Mouse (Mus musculus) liver, postnatal 0 days (tissue): Measurements from ENCODE around the gene Cyp4a10. TPM values are rescaled to one million over a fixed set of nuclear protein-coding genes. Genes with fewer than 3 reads are reported as not detected.

Source experiments
- ATAC-seq: fragments of 200-750 bp; cut with Nextera tagmentation; 2 replicates; pipeline ENCODE4 v1.8.0; 2017; ENCODE audit warnings: mild to moderate bottlenecking, moderate library complexity
- DNase-seq: peaks from one replicate; pipeline ENCODE4 v3.0.0-alpha.2; 2016
- H3K27ac ChIP-seq: fragments of 300-500 bp; sonication (generic); 2 replicates; pipeline ENCODE4 v1.5.1; 2014; ENCODE audit warnings: antibody characterized with exemption, moderate library complexity, mild to moderate bottlenecking, low read depth
- H3K27me3 ChIP-seq: fragments of 300-500 bp; sonication (generic); 2 replicates; pipeline ENCODE4 v1.6.1; 2014; ENCODE audit warnings: low read length, control low read depth, mixed read lengths; ENCODE audit not compliant: insufficient read depth
- H3K36me3 ChIP-seq: fragments of 300-500 bp; sonication (generic); replicated peaks from 2 replicates; pipeline ENCODE4 v1.6.1; 2014; ENCODE audit warnings: mild to moderate bottlenecking, control low read depth, low read length, moderate library complexity, mixed read lengths; ENCODE audit not compliant: insufficient read depth
- H3K4me1 ChIP-seq: fragments of 300-500 bp; sonication (generic); 2 replicates; pipeline ENCODE4 v1.6.1; 2014; ENCODE audit warnings: antibody characterized with exemption, mild to moderate bottlenecking, control low read depth; ENCODE audit not compliant: insufficient read depth
- H3K4me2 ChIP-seq: fragments of 300-500 bp; sonication (generic); 2 replicates; pipeline ENCODE4 v1.6.1; 2014; ENCODE audit warnings: low read depth, mild to moderate bottlenecking, low read length, moderate library complexity, mixed read lengths
- H3K4me3 ChIP-seq: fragments of 300-500 bp; sonication (generic); 2 replicates; pipeline ENCODE4 v1.5.1; 2014; ENCODE audit warnings: low read depth, low read length
- H3K9ac ChIP-seq: fragments of 300-500 bp; sonication (generic); replicated peaks from 2 replicates; pipeline ENCODE4 v1.6.1; 2014; ENCODE audit warnings: mild to moderate bottlenecking, moderate library complexity
- H3K9me3 ChIP-seq: fragments of 300-500 bp; sonication (generic); 2 replicates; pipeline ENCODE4 v1.6.1; 2016; ENCODE audit warnings: mild to moderate bottlenecking, control low read depth, low read length, mixed read lengths
- CTCF ChIP-seq: sonication (generic); IDR thresholded peaks from 2 replicates; pipeline ENCODE4 v1.5.1; 2016; ENCODE audit warnings: antibody characterized with exemption, low read depth
- EP300 ChIP-seq: IDR thresholded peaks from 2 replicates; pipeline ENCODE4 v1.6.1; 2016; ENCODE audit warnings: antibody characterized with exemption, low read depth, mild to moderate bottlenecking
- WGBS: fragments of 180-500 bp; shearing (Covaris S2); extraction: QIAGEN DNeasy Blood & Tissue Kit; methylation state at CpG from one replicate; pipeline ENCODE4 v1.1.7; 2014; ENCODE audit not compliant: insufficient replicate concordance; 5-methylcytosine and 5-hydroxymethylcytosine counted together
- polyA plus RNA-seq: library from polyadenylated mRNA; unstranded; fragments of >200 nt; fragmentation: Nextera tagmentation; extraction: Ambion mirVana; gene quantifications from 2 replicates; pipeline ENCODE4 v1.2.1, GENCODE M21; 2015

The Cyp4a10 gene
- polyA plus RNA-seq, 1 experiment from 2014 or later, result 554 TPM

DNA sequence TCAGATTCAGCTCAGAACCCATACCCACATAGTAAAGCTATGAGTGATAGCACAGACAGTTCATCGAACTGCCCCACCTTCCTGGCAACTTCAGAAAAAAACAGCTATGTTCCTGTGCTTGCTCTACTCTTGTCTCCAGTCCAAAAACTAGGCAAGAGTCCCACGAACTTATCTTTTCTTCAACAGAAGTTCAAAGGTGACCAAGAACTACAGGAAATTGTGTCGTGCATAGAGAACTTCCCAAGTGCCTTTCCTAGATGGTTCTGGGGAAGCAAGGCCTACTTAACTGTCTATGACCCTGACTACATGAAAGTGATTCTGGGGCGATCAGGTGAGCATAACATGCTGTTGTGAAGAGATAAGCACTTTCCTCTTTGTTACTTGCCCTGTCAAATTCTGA is 1.4 kb downstream of the Cyp4a10 start:
- H3K4me1 ChIP-seq, result no peaks in the 10 kb centered on the region
- TF ChIP-seq EP300 (no peak), CTCF (no peak)
- peak; percentile 31; the same call in 1 of the 2 replicates for ATAC-seq

GRCm38 (mm10) chr4:115521766-115522165 is 3.7 kb downstream of the Cyp4a10 start:
- Histone ChIP-seq H3K4me1 (no peaks in the 10 kb centered on the region), H3K27me3 (no peaks in the 10 kb centered on the region), H3K27ac (no peak overlapping the region), H3K9ac (no peak overlapping the region), H3K4me3 (no peak overlapping the region), H3K9me3 (no peaks in the 10 kb centered on the region), H3K36me3 (no peaks in the 10 kb centered on the region), H3K4me2 (no peak overlapping the region)
- WGBS, result 90% methylated on average over 2 of the region's 2 CpGs
- ATAC-seq (no peak), DNase-seq (no peak)
- TF ChIP-seq CTCF, result no peak
- TF ChIP-seq EP300, result no peak

More for the DNA sequence above, 1.4 kb downstream of the Cyp4a10 start:
- no peaks in the 10 kb centered on the region for H3K27me3 ChIP-seq
- no peaks in the 10 kb centered on the region for H3K36me3 ChIP-seq
- no peak overlapping the region for H3K9ac ChIP-seq
- no peaks in the 10 kb centered on the region for H3K9me3 ChIP-seq
- 40% methylated on average over 4 of the region's 4 CpGs for WGBS
- H3K4me3 ChIP-seq, result no peak overlapping the region
- peak overlapping the region; percentile 39 for H3K27ac ChIP-seq
- H3K4me2 ChIP-seq, result no peak overlapping the region
- DNase-seq, result no peak

DNA sequence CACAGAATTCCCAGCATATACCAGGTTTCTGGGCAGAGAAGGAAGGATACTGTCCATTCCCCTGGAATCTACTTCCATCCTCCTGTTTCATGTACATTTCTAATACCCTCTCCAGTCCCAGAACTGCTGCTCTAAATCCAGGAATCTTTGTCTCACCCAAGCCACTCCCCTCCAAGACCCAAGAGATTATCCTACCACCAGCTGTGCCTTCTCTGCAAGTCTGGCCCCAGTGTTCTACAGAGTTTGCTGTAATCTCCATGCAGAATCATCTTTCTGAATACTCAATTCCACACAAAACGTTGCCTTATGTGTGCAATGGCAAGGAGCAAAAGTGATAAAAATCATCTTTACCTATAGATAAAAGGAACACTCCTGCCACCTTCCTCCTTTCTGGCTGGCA is 27.0 kb downstream of the Cyp4a10 start:
- H3K27ac ChIP-seq, result no peak overlapping the region
- WGBS, result 20% methylated on average over 1 of the region's 1 CpGs
- no peak overlapping the region for H3K4me2 ChIP-seq
- no peak overlapping the region for H3K4me3 ChIP-seq
- no peaks in the 10 kb centered on the region for H3K9me3 ChIP-seq
- H3K9ac ChIP-seq, result no peak overlapping the region
- H3K36me3 ChIP-seq, result no peaks in the 10 kb centered on the region
- TF ChIP-seq CTCF (no peak), EP300 (no peak)
- H3K4me1 ChIP-seq, result no peaks in the 10 kb centered on the region
- no peaks in the 10 kb centered on the region for H3K27me3 ChIP-seq
- ATAC-seq, result no peak
- no peak for DNase-seq

GRCm38 (mm10) chr4:115546141-115546828 is 28.2 kb downstream of the Cyp4a10 start:
- H3K4me2 ChIP-seq, result no peak overlapping the region
- no peak for DNase-seq
- H3K4me3 ChIP-seq, result no peak overlapping the region
- no peak overlapping the region for H3K27ac ChIP-seq
- H3K9me3 ChIP-seq, result no peaks in the 10 kb centered on the region
- no peaks in the 10 kb centered on the region for H3K27me3 ChIP-seq
- no peak overlapping the region for H3K9ac ChIP-seq
- TF ChIP-seq EP300 (0 out of 2 replicates have a peak, but pooled peaks have one; percentile 21), CTCF (0 out of 2 replicates have a peak, but pooled peaks have one; percentile 8)
- no peaks in the 10 kb centered on the region for H3K36me3 ChIP-seq
- no peaks in the 10 kb centered on the region for H3K4me1 ChIP-seq
- WGBS, result 40% methylated on average over 2 of the region's 2 CpGs
- peak; percentile 57 for ATAC-seq

DNA sequence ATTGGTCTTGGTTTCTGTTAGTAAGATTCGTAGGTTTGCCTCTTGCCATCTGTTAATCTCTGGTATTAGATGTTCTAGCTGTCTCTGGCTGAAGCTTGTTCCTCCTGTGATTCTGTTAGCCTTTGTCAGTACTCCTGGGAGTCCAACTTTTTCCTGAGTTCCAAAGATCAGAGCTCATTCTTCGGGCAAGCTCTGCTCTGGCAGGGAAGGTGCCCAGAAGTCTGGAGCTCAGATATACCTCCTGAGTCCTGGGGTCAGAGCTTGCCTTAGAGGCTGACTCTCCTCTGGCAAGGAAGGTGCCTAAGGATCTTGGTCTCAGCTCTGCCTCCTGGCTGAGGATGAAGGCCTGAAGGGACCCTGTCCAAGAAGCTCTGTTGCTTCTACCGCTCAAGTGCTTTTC is 34.7 kb downstream of the Cyp4a10 start:
- Histone ChIP-seq H3K9ac (no peak overlapping the region), H3K36me3 (no peaks in the 10 kb centered on the region), H3K27ac (no peak overlapping the region), H3K4me1 (no peaks in the 10 kb centered on the region), H3K4me2 (no peak overlapping the region), H3K27me3 (no peaks in the 10 kb centered on the region), H3K9me3 (no peaks in the 10 kb centered on the region), H3K4me3 (no peak overlapping the region)
- WGBS, result 70% methylated on average over 3 of the region's 3 CpGs
- DNase-seq (no peak), ATAC-seq (no peak)
- no peak for TF ChIP-seq EP300

GRCm38 (mm10) chr4:115555513-115555912 is 37.4 kb downstream of the Cyp4a10 start:
- 40% methylated on average over 2 of the region's 2 CpGs for WGBS
- ATAC-seq, result peak; percentile 95
- H3K4me3 ChIP-seq, result no peak overlapping the region
- H3K4me2 ChIP-seq, result no peak overlapping the region
- DNase-seq, result no peak
- no peaks in the 10 kb centered on the region for H3K36me3 ChIP-seq
- no peaks in the 10 kb centered on the region for H3K27me3 ChIP-seq
- TF ChIP-seq EP300 (peak; percentile 89), CTCF (no peak)
- no peaks in the 10 kb centered on the region for H3K9me3 ChIP-seq
- no peaks in the 10 kb centered on the region for H3K4me1 ChIP-seq
- no peak overlapping the region for H3K9ac ChIP-seq
- peak overlapping the region; percentile 78 for H3K27ac ChIP-seq
